Mouse (Mus musculus): ENCODE results near the gene Rad51d. TPM values are rescaled to one million over a fixed set of nuclear protein-coding genes. Genes with fewer than 3 reads are reported as not detected.

The Rad51d gene
- polyA plus RNA-seq, 2 experiments = 3.5 to 6.8 TPM

DNA sequence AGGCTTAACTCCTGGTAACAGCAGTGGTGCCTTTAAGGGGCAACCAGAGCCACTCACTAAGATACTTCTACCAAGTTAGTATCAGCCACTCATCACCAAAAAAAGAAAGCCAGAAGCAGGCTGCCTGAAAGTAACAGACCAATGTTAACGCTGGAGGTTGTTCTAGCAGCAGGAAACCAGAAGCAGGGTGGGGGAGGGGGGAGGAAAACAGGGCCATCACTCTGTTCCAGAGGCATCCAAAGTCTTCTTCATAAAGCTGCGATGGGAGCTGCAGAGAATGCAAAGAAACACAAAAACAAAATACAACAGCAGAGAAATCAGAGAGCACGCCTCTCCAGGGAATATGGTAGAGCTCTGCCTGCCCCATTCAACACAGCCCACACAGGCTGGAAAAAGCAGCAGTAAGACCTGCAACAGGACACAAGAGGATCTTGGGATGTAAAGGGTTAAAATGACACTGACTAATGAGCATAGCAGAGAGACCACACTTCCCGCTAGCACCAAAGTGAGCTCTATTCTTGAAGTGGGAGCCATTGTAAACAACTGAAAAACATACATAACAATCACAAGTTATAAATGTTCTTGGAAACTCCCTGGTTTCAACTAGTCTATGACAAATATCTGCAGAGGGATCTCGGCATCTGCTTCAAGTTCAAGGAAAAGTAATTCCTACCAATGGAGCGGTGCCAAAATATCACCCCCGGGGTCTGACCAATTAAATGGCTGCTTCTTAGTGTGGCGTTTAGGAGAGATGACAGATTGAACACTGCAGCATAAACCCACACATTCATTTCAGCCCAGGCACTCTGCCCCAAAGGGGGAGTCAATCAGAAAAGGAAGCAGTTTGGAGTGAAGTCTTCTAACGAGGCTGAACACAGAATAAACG is 59.2 kb downstream of the Rad51d start:
- peaks cover 2 to 18% of the 10 kb centered on the region in 2 experiments for H3K4me1 ChIP-seq (replicated peaks; ENCODE audit: control insufficient read depth in 2 of 2, insufficient read depth in 2 of 2, low read length in 1 of 2)
- no peaks in the 10 kb centered on the region for H3K9me3 ChIP-seq (ENCODE audit: control insufficient read depth, low read length)
- H3K36me3 ChIP-seq (replicated peaks; ENCODE audit: control insufficient read depth, insufficient read depth, low read depth) = peaks cover 7% of the 10 kb centered on the region
- H3K27ac ChIP-seq = no peak overlapping the region
- no peak for DNase-seq (ENCODE audit: low read depth in 3 of 3, low spot score in 3 of 3)
- TF ChIP-seq EP300 (IDR thresholded peaks at IDR 0.05; ENCODE audit: low read depth) (no peak), CTCF (IDR thresholded peaks at IDR 0.05; ENCODE audit: low read depth) (no peak)
- H3K4me3 ChIP-seq (ENCODE audit: insufficient read depth in 1 of 2, low read depth in 2 of 2, low read length in 2 of 2) = no peak overlapping the region
- H3K4me2 ChIP-seq (ENCODE audit: low read depth) = no peak overlapping the region
- no peak overlapping the region for H3K9ac ChIP-seq (replicated peaks)
- no peaks in the 10 kb centered on the region for H3K27me3 ChIP-seq (ENCODE audit: control insufficient read depth, insufficient read depth, low read length)
- WGBS (ENCODE audit: insufficient replicate concordance) = 34% methylated on average over 10 of the region's 10 CpGs
- no peak for ATAC-seq (ENCODE audit: insufficient read depth)

DNA sequence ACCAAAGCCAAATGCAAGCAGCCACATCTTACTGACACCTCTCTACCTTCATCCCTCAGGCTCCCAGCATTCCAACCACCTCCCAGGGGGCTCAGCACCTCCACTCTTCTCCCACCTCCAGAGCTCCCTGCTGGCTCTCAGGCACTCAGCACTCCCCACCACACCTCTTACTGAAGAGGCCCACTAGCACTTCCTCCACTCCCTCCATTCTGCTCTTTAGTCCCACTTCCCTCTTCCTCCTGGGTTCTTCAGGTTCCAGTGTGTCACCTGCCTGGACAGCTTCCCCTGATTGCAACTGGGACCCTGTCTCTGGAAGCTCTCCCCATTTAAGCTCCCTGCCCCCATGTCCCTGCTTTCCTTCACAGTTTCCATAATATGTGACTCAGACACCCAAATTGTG is 63.6 kb downstream of the Rad51d start:
- Histone ChIP-seq H3K27me3 (ENCODE audit: control insufficient read depth, insufficient read depth, low read length) (no peaks in the 10 kb centered on the region), H3K36me3 (replicated peaks; ENCODE audit: control insufficient read depth, insufficient read depth, low read depth) (peaks cover 4% of the 10 kb centered on the region; the same call in 1 of the 2 replicates), H3K9me3 (ENCODE audit: control insufficient read depth, low read length) (no peaks in the 10 kb centered on the region), H3K4me1 (replicated peaks; ENCODE audit: control insufficient read depth in 2 of 2, insufficient read depth in 2 of 2, low read length in 1 of 2) (peaks cover 0 to 17% of the 10 kb centered on the region in 2 experiments), H3K4me3 (ENCODE audit: insufficient read depth in 1 of 2, low read depth in 2 of 2, low read length in 2 of 2) (no peak overlapping the region), H3K4me2 (ENCODE audit: low read depth) (no peak overlapping the region), H3K9ac (replicated peaks) (no peak overlapping the region), H3K27ac (no peak overlapping the region)
- no peak for DNase-seq (ENCODE audit: low read depth in 3 of 3, low spot score in 3 of 3)
- no peak for ATAC-seq (ENCODE audit: insufficient read depth)
- TF ChIP-seq CTCF (IDR thresholded peaks at IDR 0.05; ENCODE audit: low read depth) (no peak), EP300 (IDR thresholded peaks at IDR 0.05; ENCODE audit: low read depth) (no peak)

Other genes starting within 250 kb of the Rad51d start
- gene Cct6b, start 126.3 kb downstream of the Rad51d start, polyA plus RNA-seq (2012; rRNA removed) = 0.08 and 0.09 TPM in 2 replicates
- gene Cct6b, start 126.3 kb downstream of the Rad51d start, polyA plus RNA-seq (2014; fragmentation: Nextera tagmentation; extraction: Ambion mirVana) = 0.13 and 0.27 TPM in 2 replicates
- gene Zfp830, start 126.3 kb downstream of the Rad51d start, polyA plus RNA-seq (2012; rRNA removed) = 6.3 and 10.5 TPM in 2 replicates
- gene Zfp830, start 126.3 kb downstream of the Rad51d start, polyA plus RNA-seq (2014; fragmentation: Nextera tagmentation; extraction: Ambion mirVana) = 15.1 and 15.5 TPM in 2 replicates
- 6.3 and 6.5 TPM in 2 replicates for gene Lig3, start 109.5 kb downstream of the Rad51d start, polyA plus RNA-seq (2012; rRNA removed)
- gene Lig3, start 109.5 kb downstream of the Rad51d start, polyA plus RNA-seq (2014; fragmentation: Nextera tagmentation; extraction: Ambion mirVana) = 8.3 and 10.3 TPM in 2 replicates
- gene Rffl, start 19.4 kb downstream of the Rad51d start, polyA plus RNA-seq (2012; rRNA removed) = 12.6 and 12.9 TPM in 2 replicates
- 19.0 and 20.6 TPM in 2 replicates for gene Rffl, start 19.4 kb downstream of the Rad51d start, polyA plus RNA-seq (2014; fragmentation: Nextera tagmentation; extraction: Ambion mirVana)
- 0.07 and 0.09 TPM in 2 replicates for gene Fndc8, start 1.5 kb upstream of the Rad51d start, polyA plus RNA-seq (2012; rRNA removed)
- 0.04 and 0.18 TPM in 2 replicates for gene Fndc8, start 1.5 kb upstream of the Rad51d start, polyA plus RNA-seq (2014; fragmentation: Nextera tagmentation; extraction: Ambion mirVana)
- 26.1 and 27.2 TPM in 2 replicates for gene Nle1, start 17.8 kb upstream of the Rad51d start, polyA plus RNA-seq (2012; rRNA removed)
- 11.9 and 13.8 TPM in 2 replicates for gene Nle1, start 17.8 kb upstream of the Rad51d start, polyA plus RNA-seq (2014; fragmentation: Nextera tagmentation; extraction: Ambion mirVana)
- gene Unc45b, start 19.9 kb upstream of the Rad51d start, polyA plus RNA-seq (2012; rRNA removed) = 0.21 and 0.45 TPM in 2 replicates
- 0.57 and 0.95 TPM in 2 replicates for gene Unc45b, start 19.9 kb upstream of the Rad51d start, polyA plus RNA-seq (2014; fragmentation: Nextera tagmentation; extraction: Ambion mirVana)
- gene Slfn5, start 60.7 kb upstream of the Rad51d start, polyA plus RNA-seq (2012; rRNA removed) = 0.31 and 0.54 TPM in 2 replicates
- gene Slfn5, start 60.7 kb upstream of the Rad51d start, polyA plus RNA-seq (2014; fragmentation: Nextera tagmentation; extraction: Ambion mirVana) = 0.81 and 0.84 TPM in 2 replicates
- 1.8 and 3.8 TPM in 2 replicates for gene Slfn9, start 101.2 kb upstream of the Rad51d start, polyA plus RNA-seq (2012; rRNA removed)
- gene Slfn9, start 101.2 kb upstream of the Rad51d start, polyA plus RNA-seq (2014; fragmentation: Nextera tagmentation; extraction: Ambion mirVana) = 5.6 and 5.7 TPM in 2 replicates
- 0.09 and 0.18 TPM in 2 replicates for gene Slfn8, start 130.2 kb upstream of the Rad51d start, polyA plus RNA-seq (2012; rRNA removed)
- 0.22 and 0.37 TPM in 2 replicates for gene Slfn8, start 130.2 kb upstream of the Rad51d start, polyA plus RNA-seq (2014; fragmentation: Nextera tagmentation; extraction: Ambion mirVana)
- gene Slfn2, start 174.5 kb upstream of the Rad51d start, polyA plus RNA-seq (2012; rRNA removed) = 2.4 and 3.6 TPM in 2 replicates
- gene Slfn2, start 174.5 kb upstream of the Rad51d start, polyA plus RNA-seq (2014; fragmentation: Nextera tagmentation; extraction: Ambion mirVana) = 7.4 and 8.8 TPM in 2 replicates
- gene Slfn1, start 226.2 kb upstream of the Rad51d start, polyA plus RNA-seq (2012; rRNA removed) = 0.12 and 0.21 TPM in 2 replicates
- gene Slfn1, start 226.2 kb upstream of the Rad51d start, polyA plus RNA-seq (2014; fragmentation: Nextera tagmentation; extraction: Ambion mirVana) = 0.08 and 0.28 TPM in 2 replicates

Data from liver, embryonic 14.5 days (tissue).